Mouse (Mus musculus) heart, embryonic 14.5 days (tissue): Measurements from ENCODE around the gene Birc5. TPM values are rescaled to one million over a fixed set of nuclear protein-coding genes. Genes with fewer than 3 reads are reported as not detected.
"Not testable (repeated sequence)": the region's sequence is repeated elsewhere in the genome, so short reads cannot be mapped to it uniquely, and the experiment has no call there.

Experiments
- ATAC-seq: fragments of 200-750 bp; cut with Nextera tagmentation; 2 replicates; pipeline ENCODE4 v1.8.0; 2017; ENCODE audit warnings: low read depth, moderate TSS enrichment; ENCODE audit not compliant: insufficient number of reproducible peaks, insufficient read depth, low FRiP score
- H3K27ac ChIP-seq, 2 experiments: fragments of 200-500 bp in 1 of 2; fragments of 300-500 bp in 1 of 2; sonication (generic) in 1 of 2; replicated peaks in 1 of 2; 2 replicates each; pipeline ENCODE4 v1.5.1; 2012 to 2014; ENCODE audit warnings: low read depth in 2 of 2, low read length in 2 of 2, control low read depth in 1 of 2, mild to moderate bottlenecking in 1 of 2, mixed read lengths in 1 of 2; ENCODE audit not compliant: control insufficient read depth in 1 of 2, insufficient read depth in 1 of 2
- H3K27me3 ChIP-seq: fragments of 300-500 bp; sonication (generic); 2 replicates; pipeline ENCODE4 v1.6.1; 2014; ENCODE audit warnings: mild to moderate bottlenecking, low read length, control low read depth; ENCODE audit not compliant: control insufficient read depth, insufficient read depth
- H3K36me3 ChIP-seq: fragments of 300-500 bp; sonication (generic); 2 replicates; pipeline ENCODE4 v1.6.1; 2014; ENCODE audit warnings: mild to moderate bottlenecking, control low read depth, low read length, mixed read lengths; ENCODE audit not compliant: control insufficient read depth, insufficient read depth
- H3K4me1 ChIP-seq, 2 experiments: fragments of 200-500 bp in 1 of 2; fragments of 300-500 bp in 1 of 2; sonication (generic) in 1 of 2; 2 replicates each; pipeline ENCODE4 v1.6.1; 2012 to 2014; ENCODE audit warnings: low read length in 2 of 2, control low read depth in 1 of 2, mixed read lengths in 1 of 2; ENCODE audit not compliant: control insufficient read depth in 2 of 2, insufficient read depth in 2 of 2
- H3K4me2 ChIP-seq: fragments of 300-500 bp; sonication (generic); 2 replicates; pipeline ENCODE4 v1.6.1; 2014; ENCODE audit warnings: mild to moderate bottlenecking, low read length
- H3K4me3 ChIP-seq, 2 experiments: fragments of 200-500 bp in 1 of 2; fragments of 300-500 bp in 1 of 2; sonication (generic) in 1 of 2; 2 replicates each; pipeline ENCODE4 v1.5.1; 2012 to 2014; ENCODE audit warnings: low read length in 2 of 2, mild to moderate bottlenecking in 2 of 2, control low read depth in 1 of 2, low read depth in 1 of 2, moderate library complexity in 1 of 2; ENCODE audit not compliant: control insufficient read depth in 1 of 2, insufficient read depth in 1 of 2
- H3K9ac ChIP-seq: fragments of 300-500 bp; sonication (generic); 2 replicates; pipeline ENCODE4 v1.6.1; 2014; ENCODE audit warnings: mild to moderate bottlenecking, low read length
- H3K9me3 ChIP-seq: fragments of 300-500 bp; sonication (generic); 2 replicates; pipeline ENCODE4 v1.6.1; 2016; ENCODE audit warnings: low read length, control low read depth; ENCODE audit not compliant: control insufficient read depth
- WGBS: fragments of 180-500 bp; shearing (Covaris S2); extraction: QIAGEN DNeasy Blood & Tissue Kit; methylation state at CpG from one replicate; pipeline ENCODE4 v1.1.7; 2014; 5-methylcytosine and 5-hydroxymethylcytosine counted together
- polyA plus RNA-seq: library from polyadenylated mRNA; unstranded; fragments of >200 nt; fragmentation: Nextera tagmentation; extraction: Ambion mirVana; gene quantifications from 2 replicates; pipeline ENCODE4 v1.2.1, GENCODE M21; 2014

The Birc5 gene
- polyA plus RNA-seq, 1 experiment from 2014 or later, result 240 TPM

DNA sequence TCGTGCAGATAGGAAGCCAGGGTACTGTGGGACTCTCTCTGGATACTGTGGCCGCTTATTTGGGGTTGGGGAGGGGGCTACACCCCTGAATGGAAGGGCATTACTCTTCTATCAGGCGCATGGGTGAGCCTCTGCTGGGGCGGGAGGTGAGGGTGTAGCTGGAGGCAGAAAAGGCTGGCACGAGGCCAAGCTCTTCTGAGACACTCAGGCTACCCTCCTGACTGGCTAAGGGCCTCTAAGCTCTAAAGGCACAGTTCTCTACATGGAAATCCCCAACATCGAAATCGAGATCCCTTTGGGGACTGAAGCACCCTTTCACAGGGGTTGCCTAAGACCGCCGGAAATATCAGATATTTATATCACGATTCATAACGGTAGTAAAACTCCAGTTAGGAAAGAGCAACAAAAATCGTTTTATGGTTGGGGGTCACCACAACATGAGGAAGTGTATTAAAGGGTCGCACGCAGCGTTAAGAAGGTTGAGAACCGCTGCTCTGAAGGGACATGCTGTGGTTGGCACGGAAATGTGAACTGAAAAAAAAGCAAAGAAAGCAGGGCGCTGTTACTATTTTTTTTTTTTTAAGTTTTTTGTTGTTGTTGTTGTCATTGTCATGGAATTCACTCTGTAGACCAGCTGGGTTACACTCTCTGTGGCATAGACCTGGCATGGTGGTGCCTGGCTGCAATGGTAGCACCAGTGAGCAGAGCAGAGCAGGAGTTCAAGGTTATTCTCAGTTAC lies 20.7 kb upstream of the Birc5 start:
- peaks cover 61 to 74% of the 10 kb centered on the region in 2 experiments for H3K4me1 ChIP-seq
- peak overlapping the region; percentile 1 to 10; a peak in 2 of 4 replicates for H3K4me3 ChIP-seq
- H3K9me3 ChIP-seq, result no peaks in the 10 kb centered on the region
- 39% methylated on average over 18 of the region's 18 CpGs for WGBS
- H3K9ac ChIP-seq, result peak overlapping the region; percentile 86
- peak overlapping the region; percentile 92 for H3K4me2 ChIP-seq
- no peak for ATAC-seq
- H3K36me3 ChIP-seq, result peaks cover 9% of the 10 kb centered on the region
- H3K27me3 ChIP-seq, result no peaks in the 10 kb centered on the region
- peak overlapping the region; percentile 90 to 97 for H3K27ac ChIP-seq

DNA sequence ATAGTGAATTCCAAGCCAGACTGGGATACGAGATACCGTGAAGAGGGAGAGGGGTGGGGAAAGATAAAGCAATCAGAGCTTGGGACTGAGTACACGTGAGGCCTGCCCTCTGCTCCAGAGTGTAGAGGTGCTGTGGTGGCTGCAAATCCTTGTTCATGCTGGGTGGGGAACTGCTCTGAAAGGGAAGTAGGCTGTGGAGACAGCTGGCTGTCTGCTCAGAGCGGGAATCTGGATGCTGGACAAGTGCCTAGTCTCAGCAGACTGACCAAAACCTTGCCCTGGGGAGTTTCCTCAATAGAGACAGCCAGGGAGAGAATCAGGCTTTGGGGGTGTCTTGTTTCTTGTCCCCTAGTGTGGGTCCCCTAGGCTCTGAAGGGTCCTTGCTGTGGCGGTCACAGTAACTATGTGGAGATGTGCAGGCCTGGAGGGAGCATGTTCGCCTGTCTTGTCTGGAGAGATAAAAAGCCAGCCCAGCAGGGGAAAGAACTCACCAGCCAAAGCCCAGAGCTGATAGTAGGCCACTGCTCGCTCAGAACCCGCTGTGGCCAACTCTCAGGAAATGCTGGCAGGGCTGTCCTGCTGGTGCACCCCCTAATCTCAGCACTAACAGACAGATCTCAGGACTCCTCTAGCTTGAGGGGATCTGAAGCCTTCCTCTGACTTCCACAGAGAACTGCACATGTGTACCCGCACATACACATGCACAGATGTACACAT lies 20.0 kb upstream of the Birc5 start:
- Histone ChIP-seq H3K4me2 (peak overlapping the region; percentile 92), H3K36me3 (peaks cover 2% of the 10 kb centered on the region; the same call in 1 of the 2 replicates), H3K4me1 (peaks cover 57 to 67% of the 10 kb centered on the region in 2 experiments), H3K27ac (peak overlapping the region; percentile 90 to 97), H3K27me3 (no peaks in the 10 kb centered on the region), H3K4me3 (no peak overlapping the region), H3K9ac (peak overlapping the region; percentile 56), H3K9me3 (no peaks in the 10 kb centered on the region)
- WGBS, result 7% methylated on average over 9 of the region's 9 CpGs
- peak; percentile 32; the same call in 1 of the 2 replicates for ATAC-seq

DNA sequence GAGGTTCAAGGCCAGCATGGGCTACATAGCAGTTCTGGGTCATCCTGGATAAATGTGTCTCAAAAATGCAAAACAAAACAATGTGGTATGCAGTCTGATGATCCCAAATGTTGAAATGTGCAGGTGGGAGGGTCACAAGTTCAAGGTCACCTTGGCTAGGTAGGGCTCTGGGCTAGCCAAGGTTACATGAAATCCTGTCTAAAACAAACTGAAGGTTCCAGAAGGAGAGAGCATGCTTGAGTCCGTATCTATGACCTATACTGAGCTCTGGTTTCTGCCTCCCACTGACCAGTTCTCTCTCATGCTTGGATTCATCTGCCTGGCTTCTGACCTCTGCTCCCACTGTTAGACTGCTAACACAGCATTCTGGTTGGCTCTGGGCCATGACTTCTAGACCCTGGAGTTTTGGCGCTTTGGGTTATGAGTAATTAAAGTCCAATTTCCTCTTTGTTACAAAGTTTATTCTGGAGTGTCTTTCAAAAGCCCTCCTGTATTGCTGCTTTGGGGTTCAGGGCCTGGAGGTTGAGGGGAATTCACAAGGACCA lies 19.3 kb upstream of the Birc5 start:
- H3K4me2 ChIP-seq, result peak overlapping the region; percentile 92; the same call in 1 of the 2 replicates
- H3K9ac ChIP-seq, result peak overlapping the region; percentile 56
- H3K4me1 ChIP-seq, result peaks cover 52 to 61% of the 10 kb centered on the region in 2 experiments
- no peaks in the 10 kb centered on the region for H3K9me3 ChIP-seq
- H3K4me3 ChIP-seq, result no peak overlapping the region
- H3K27me3 ChIP-seq, result no peaks in the 10 kb centered on the region
- WGBS, result 44% methylated on average over 2 of the region's 2 CpGs
- no peaks in the 10 kb centered on the region for H3K36me3 ChIP-seq
- H3K27ac ChIP-seq, result peak overlapping the region; percentile 90 to 97
- ATAC-seq, result no peak

DNA sequence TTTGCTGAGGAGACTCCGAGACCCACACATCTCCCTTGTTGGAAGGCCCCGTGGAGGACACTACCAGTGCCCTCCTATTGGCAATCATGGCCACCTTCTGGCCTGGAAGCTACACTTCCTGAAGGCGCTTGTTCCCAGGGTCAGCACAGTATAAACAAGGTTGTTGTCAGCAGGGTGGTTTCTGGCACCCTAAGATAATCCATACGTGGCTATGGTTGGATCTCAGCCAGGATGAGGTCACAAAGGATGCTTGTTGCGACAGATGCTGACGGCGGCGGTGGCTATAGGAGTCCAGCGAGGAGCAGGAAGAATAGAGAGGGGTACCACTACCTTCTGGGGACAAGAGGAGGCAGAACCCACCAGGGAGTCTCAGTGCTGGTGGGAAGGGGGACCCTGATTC lies 18.6 kb upstream of the Birc5 start:
- Histone ChIP-seq H3K9ac (no peak overlapping the region; the same call in 1 of the 2 replicates), H3K36me3 (no peaks in the 10 kb centered on the region), H3K4me2 (no peak overlapping the region), H3K4me3 (no peak overlapping the region), H3K27ac (peak overlapping the region; percentile 90 to 97), H3K27me3 (no peaks in the 10 kb centered on the region), H3K4me1 (peaks cover 52 to 54% of the 10 kb centered on the region in 2 experiments), H3K9me3 (no peaks in the 10 kb centered on the region)
- ATAC-seq, result no peak
- WGBS, result 47% methylated on average over 9 of the region's 9 CpGs

DNA sequence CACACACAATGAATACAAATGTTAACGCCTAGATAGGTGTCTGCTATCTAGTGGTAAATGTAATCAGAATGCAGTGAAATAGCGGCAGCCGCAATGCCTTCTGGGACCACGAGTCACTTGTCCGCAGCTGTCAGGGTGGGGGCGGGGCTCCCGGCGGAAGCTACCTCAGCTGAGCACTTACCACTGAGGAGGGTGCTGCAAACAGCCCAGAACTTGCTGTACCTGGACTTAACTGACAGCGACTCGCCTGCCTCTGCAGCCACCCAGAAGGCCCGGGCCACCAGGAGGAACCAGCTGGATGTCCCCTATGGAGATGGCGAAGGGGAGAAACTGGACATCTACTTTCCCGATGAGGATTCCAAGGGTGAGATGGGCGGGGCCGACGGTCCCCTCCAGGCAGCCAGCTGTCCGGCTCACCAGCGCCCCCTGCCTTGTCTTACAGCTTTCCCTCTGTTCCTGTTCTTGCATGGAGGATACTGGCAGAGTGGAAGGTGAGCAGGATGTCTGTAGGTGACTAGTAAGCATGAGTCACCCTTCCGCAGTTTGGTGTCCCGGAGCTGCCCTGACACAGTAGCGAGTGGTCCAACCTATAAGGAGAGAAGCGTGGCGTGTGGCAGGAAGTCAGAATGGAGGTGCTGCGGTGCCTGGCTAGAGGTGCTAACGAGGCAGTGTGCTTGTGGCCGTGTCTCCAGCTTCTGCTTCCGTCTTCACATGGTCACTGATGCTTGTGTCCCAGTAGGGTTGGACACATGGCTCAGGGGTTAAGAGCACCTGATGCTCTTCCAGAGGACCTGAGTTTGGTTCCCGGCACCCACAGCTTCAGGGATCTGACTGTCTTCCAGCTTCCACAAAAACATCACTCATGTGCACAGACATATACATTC lies 16.7 kb upstream of the Birc5 start:
- no peaks in the 10 kb centered on the region for H3K27me3 ChIP-seq
- no peak overlapping the region for H3K27ac ChIP-seq
- no peak overlapping the region for H3K9ac ChIP-seq
- H3K4me3 ChIP-seq, result peak overlapping the region; percentile 15 to 26; a peak in 3 of 4 replicates
- ATAC-seq, result no peak
- no peaks in the 10 kb centered on the region for H3K9me3 ChIP-seq
- H3K36me3 ChIP-seq, result no peaks in the 10 kb centered on the region
- H3K4me1 ChIP-seq, result peaks cover 38 to 40% of the 10 kb centered on the region in 2 experiments
- peak overlapping the region; percentile 47 for H3K4me2 ChIP-seq
- WGBS, result 27% methylated on average over 28 of the region's 28 CpGs

DNA sequence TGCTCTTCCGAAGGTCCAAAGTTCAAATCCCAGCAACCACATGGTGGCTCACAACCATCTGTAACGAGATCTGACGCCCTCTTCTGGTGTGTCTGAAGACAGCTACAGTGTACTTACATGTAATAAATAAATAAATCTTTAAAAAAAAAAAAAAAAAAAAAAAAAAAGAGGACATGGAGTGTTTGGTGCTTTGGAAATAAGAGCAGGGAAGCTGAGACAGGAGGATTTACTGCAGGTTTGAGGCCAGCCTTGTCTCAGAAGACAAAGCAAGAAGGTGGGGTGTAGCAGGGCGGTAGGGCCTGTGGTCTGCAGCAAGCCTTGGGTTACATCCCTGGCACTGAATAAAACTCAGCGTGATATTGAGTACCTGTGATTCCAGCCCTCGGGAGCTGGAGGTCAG lies 15.5 kb upstream of the Birc5 start:
- H3K27me3 ChIP-seq, H3K36me3 ChIP-seq, H3K27ac ChIP-seq, H3K9me3 ChIP-seq, H3K4me2 ChIP-seq, H3K4me3 ChIP-seq, H3K9ac ChIP-seq, ATAC-seq: not testable (repeated sequence)
- WGBS, result 90% methylated on average over 4 of the region's 6 CpGs
- peaks cover 29 to 31% of the 10 kb centered on the region in 2 experiments for H3K4me1 ChIP-seq

DNA sequence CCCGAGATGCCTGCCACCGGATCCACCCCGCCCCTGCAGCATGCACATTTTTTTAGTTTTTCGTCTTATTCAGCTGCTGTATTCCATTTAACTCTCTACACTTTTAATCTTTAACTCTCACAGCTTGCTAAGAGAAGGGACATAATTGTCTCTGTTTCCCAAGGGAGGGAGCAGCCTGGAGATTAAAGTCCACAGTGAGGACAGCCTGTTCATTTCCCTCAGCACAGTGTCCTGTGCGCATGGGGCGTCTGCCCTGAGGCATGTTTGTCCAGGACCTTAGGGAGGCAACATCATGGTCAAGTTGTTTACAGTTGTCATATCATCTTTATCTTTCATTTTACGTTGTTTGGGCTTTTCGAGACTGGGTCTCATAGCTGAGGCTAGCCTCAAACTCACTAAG lies 15.0 kb upstream of the Birc5 start:
- Histone ChIP-seq H3K27ac (no peak overlapping the region), H3K27me3 (no peaks in the 10 kb centered on the region), H3K4me2 (no peak overlapping the region), H3K4me3 (no peak overlapping the region), H3K4me1 (peaks cover 26 to 27% of the 10 kb centered on the region in 2 experiments), H3K9me3 (no peaks in the 10 kb centered on the region), H3K9ac (no peak overlapping the region), H3K36me3 (no peaks in the 10 kb centered on the region)
- WGBS, result 84% methylated on average over 8 of the region's 8 CpGs
- ATAC-seq, result no peak
